Mouse (Mus musculus) brown adipose tissue, adult 24 weeks (tissue): ENCODE results near the gene Cactin. TPM values are rescaled to one million over a fixed set of nuclear protein-coding genes. Genes with fewer than 3 reads are reported as not detected.

ENCODE experiments used
- H3K27ac ChIP-seq: fragments of 200-500 bp; replicated peaks from 2 replicates; pipeline ENCODE4 v1.5.1; 2012; ENCODE audit warnings: low read depth, mild to moderate bottlenecking, low read length
- H3K4me1 ChIP-seq: fragments of 200-500 bp; 2 replicates; pipeline ENCODE4 v1.6.1; 2012; ENCODE audit warnings: low read length, mixed read lengths; ENCODE audit not compliant: control insufficient read depth, insufficient read depth, insufficient read length
- H3K4me3 ChIP-seq: fragments of 200-500 bp; 2 replicates; pipeline ENCODE4 v1.5.1; 2012; ENCODE audit warnings: low read depth, mild to moderate bottlenecking, low read length, moderate library complexity; ENCODE audit not compliant: insufficient read depth
- polyA plus RNA-seq: library from polyadenylated mRNA; stranded (reverse); fragments of >200 nt; gene quantifications from 2 replicates; pipeline ENCODE4 v1.2.4, GENCODE M21; 2012; ENCODE audit not compliant: missing spikeins, insufficient read depth, insufficient read length

Cactin gene
- polyA plus RNA-seq, 1 experiment: 8.4 TPM

DNA sequence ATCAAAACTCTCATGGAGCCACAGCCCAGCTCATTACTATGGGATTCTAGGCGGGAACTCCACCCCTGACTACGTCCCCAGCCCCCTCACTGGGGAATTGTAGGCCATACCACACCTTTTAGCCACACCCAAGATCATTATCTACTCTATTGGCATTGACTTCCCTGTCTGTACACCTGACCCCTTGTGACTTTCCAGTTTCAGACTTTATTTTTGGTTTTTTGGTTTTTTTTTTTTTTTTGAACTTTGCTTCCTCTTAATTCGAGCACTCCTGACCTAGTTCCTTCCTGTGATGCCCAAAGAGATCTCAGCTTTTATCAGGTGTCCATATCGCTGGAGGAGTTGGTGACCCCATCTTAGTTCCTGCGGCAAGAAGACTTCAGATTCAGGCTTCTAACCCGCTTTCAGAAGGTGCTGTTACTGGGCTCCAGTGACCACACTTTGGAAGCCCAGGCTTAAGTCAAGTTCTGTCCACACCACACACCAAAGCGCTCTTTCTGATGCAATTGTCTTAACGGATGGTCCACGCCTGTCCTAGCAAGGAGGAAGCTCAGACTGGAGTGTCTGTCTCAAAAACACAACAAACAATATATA lies 29.3 kb upstream of the Cactin start, which contains the start of gene Tjp3:
TSS of gene Tjp3 (minus strand) at position 71 of the 594 bp plus-strand sequence.
- H3K27ac ChIP-seq: no peak within 1 kb of the TSS
- H3K4me3 ChIP-seq: no peak within 1 kb of the TSS
- peaks cover 11% of the 10 kb centered on the region for H3K4me1 ChIP-seq

DNA sequence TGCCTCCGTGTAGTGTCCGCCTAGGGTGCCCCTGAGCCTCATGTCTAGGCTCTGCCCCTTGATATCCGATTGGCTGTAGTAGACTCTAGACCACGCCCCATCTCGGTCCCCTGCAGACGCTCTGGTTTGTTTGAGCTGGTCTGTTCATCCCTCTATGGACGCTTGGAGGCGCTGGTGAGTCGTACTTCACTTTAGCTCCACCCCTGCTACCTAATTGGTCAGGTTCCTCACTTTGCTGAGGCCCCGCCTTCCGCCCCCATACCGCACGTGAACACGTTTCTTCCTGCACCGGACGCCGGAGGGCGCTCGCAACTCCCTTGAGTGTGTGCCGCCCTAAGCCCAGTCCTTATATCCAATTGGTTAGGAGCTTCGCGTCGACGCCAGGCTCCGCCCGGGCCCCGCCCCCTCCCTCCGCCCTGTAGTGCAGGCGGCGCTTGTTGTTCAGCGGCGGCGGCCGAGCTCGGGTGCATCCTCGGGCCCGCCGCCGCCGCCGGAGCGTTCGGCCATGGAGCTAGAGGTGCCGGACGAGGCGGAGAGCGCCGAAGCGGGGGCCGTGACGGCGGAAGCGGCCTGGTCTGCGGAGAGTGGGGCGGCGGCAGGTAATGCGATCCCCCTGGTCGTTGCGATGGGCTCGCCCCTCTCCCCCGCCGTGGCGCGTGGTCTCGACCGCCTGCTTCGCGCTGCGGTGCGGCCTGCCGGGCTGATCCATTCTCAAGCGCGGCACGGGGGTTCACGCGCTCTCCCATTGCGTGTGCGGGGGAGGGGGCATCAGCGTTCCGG lies 28.2 kb upstream of the Cactin start, which contains the start of gene Pip5k1c:
TSS of gene Pip5k1c (plus strand) at position 410 of the 780 bp plus-strand sequence.
- Histone ChIP-seq H3K4me1 (peaks cover 15% of the 10 kb centered on the region), H3K4me3 (peak within 1 kb of the TSS; percentile 73), H3K27ac (peak within 1 kb of the TSS; percentile 36; the same call in 1 of the 2 replicates)

DNA sequence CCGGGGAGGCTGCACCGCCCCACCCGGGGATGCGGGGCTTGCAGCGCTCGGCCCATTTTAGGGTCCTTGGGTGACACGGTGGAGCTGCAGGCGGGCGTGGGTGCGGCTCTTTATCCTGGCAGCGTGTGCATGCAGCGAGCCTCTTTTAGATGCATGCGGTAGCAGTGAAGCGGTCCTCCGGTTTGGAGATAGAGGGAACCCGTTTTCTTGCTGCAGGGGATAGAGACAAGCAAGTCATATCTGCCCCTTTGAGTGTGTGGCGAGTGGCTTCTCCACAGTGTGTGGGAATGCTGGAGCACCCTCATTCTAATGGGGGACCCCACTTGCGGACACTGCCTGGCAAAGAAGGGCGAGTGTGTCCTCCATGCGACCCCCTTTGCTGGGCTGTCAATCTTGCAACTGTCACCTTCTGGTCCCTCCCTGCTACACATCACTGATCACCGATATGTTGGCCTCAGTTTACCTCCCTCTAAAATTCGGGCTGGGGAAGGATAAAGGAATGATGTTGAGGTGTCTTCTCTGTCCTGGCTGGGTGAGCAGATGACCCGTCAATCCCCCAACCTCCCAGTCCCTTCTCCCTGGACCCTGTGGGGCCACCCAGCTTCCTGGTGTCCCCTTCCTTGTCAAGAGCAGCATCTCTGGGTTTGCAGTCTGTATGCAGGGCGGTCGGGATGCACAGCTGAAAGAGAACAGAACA lies 27.4 kb upstream of the Cactin start:
- Histone ChIP-seq H3K27ac (no peak overlapping the region), H3K4me1 (peaks cover 21% of the 10 kb centered on the region), H3K4me3 (peak overlapping the region; percentile 73)

DNA sequence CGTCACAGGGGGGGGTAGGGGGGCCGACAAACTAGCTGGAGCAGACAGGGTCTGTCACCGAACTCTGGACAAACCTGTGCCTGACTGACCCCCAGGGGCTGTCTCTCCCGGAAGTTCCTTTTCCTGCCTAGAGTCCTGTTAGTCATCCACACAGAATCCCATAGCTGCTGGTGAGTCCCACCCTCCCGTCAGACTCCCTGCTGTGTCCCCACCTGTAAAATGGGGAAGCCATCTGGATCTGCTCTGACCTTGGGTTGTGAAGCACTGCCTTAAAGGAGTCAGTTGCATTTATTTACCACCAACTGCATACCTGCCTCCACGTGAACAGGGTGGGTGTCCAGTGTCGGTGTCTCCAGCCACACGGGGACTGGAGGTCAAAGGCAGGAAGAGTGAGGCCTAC lies 26.5 kb upstream of the Cactin start:
- peak overlapping the region; percentile 73 for H3K4me3 ChIP-seq
- peak overlapping the region; percentile 43 for H3K27ac ChIP-seq
- H3K4me1 ChIP-seq: peaks cover 26% of the 10 kb centered on the region

DNA sequence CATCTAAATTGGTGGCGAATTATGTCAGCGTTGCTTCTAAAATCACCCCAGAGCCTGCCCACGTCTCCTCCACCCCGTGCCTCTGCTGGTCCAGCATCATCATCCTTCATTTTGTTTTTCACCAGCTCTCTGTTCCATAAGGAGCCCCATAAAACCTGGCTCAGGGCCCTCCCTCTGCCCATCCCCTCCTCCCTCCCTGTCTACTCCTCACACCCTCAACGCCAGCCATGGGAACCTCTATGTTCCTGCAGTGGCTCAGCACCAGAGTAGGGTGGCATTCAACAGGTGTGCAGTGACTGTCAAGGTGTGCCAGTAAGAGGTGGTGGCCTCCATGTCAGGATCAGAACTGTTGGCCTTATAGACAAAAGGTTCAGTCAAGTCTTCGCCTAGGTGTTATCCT lies 25.7 kb upstream of the Cactin start:
- Histone ChIP-seq H3K4me3 (no peak overlapping the region), H3K27ac (peak overlapping the region; percentile 43; the same call in 1 of the 2 replicates), H3K4me1 (peaks cover 32% of the 10 kb centered on the region)

DNA sequence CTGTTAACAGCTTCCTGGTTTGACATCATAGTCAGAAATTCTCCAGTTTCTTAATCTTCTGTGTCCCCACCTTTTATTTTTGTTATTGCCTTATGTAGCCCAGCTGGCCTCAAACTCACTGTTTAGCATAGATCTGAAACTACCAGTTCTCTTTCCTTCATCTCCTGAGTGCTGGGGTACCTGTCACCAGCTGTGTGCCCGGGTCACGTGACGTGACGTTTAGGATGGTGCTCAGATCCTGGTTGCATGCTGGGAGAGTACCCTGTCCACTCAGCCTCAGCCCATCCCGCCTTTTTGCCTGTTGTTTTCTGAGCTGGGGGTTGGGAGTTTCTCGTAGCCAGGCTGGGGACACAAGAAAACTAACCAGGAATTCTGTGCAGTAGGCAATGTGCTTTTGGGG lies 23.7 kb upstream of the Cactin start:
- H3K27ac ChIP-seq: peak overlapping the region; percentile 99
- H3K4me1 ChIP-seq: peaks cover 42% of the 10 kb centered on the region
- H3K4me3 ChIP-seq: peak overlapping the region; percentile 56

DNA sequence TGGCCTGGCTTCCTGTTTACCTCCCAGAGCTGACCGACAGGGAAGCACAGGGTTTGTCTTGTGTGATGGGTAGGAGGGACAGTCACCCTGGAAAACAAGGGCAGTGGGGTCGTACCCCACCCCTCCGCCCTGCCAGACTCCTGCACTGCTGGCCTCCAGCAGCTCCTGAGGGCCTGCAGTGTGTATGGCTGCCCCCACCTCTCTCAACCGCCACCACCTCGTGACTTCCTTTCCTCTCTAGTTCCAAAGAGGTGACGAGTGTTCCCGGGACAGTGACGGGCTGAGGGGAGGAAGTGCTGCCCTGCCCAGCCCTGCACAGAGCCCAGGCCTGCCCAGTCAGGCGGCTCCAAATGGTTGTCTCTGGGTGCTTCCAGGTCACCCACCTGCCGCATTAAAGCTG lies 23.1 kb upstream of the Cactin start:
- Histone ChIP-seq H3K4me3 (peak overlapping the region; percentile 56), H3K4me1 (peaks cover 48% of the 10 kb centered on the region), H3K27ac (peak overlapping the region; percentile 99)

DNA sequence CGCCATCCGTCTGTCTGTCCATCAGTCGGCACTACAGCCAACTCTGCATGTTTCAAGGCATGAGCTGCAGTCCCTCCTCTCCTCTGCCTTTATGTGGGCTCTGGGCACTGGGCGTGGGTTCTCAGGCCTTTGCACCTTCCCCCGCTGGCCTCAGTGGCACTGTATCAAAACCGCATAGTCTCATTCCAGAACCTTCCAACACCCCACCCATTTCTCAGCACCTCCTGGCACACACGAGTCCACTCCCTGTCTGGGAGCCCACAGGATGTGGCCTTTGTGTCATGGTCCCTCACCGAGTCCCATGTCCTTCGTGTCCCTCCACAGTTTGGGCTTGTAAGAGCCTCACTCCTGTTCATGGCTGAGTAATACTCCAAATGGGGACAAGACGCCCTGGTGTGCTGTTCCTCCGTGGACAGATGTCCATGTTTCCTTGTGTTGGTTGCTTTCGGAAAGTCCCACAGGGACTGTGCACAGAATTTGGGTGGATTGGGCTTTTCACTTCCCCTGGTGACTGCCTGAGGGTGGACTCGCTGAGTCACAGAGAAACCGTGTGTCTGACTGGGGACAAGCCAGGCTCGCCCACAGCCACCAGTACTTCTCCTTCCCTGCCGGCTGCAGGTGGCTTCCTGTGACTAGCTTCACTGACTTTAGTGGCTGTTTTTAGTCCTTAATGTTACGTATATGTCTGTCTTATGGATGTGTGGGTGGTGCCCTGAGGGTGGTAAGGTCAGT lies 22.4 kb upstream of the Cactin start:
- Histone ChIP-seq H3K4me1 (peaks cover 54% of the 10 kb centered on the region), H3K27ac (peak overlapping the region; percentile 99), H3K4me3 (peak overlapping the region; percentile 56)

DNA sequence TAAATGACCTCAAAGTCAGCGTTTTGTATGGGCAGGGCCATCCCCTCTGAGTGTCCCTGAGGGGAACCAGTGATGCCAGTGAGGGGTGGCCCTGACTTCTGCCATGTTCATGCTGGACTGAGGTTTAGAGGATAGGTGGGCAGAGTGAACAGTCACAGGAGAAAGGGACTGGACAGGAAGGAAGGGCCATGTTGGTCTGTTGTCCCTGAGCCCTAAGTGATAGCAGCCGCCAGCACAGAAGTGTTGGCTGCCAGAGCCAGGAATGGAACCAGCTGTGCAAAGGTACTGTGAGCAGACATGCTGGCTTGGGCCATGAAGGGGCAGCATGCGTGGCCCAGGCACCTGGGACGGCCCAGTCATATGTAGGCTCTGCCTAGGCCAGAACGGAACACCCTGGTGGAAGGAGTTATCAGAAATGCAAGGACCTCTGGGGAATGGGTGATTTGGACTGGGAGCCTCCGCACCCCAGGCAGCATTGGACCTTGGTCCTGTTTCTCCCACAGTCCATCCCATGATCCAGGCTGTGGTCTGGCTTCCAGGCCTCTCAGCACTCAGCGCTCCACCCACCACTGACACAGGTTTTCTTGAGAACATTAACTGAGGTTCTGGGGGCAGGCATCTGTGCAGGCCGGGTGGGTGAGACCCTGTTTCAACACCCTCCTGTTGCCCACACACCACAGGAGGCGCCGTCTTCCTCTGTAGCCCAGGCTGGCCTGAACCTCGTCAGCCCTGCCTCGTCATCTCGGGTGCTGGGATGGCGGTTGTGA lies 21.1 kb upstream of the Cactin start:
- H3K4me1 ChIP-seq: peaks cover 51% of the 10 kb centered on the region
- H3K4me3 ChIP-seq: no peak overlapping the region
- peak overlapping the region; percentile 99 for H3K27ac ChIP-seq

DNA sequence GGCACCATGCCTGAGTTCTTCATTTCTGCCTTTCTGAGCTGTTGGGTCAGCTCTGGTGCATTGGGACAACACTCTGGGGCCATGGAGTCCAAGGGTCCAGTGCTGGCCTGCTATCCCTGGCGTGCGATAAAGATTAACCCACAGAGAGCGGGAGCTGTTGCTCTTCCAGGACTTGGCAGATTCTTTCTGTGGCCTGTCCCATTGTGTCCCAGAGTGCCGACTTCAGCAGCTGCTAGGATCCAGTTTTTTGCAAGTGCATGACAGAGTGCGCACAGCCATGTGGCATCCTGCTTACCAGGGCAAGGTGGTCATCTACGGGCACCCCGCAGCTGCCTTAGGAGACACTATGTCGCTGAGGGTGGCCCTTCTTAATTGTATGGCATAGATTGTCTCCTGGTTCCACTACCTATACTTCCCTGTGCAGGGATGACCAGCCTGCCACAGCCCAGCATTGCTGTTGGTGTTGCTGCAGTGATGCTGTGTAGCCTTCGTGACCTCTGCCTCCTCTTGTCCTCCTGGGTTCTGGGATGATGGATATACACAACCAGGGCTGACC lies 20.5 kb upstream of the Cactin start:
- no peak overlapping the region for H3K4me3 ChIP-seq
- peaks cover 47% of the 10 kb centered on the region for H3K4me1 ChIP-seq
- H3K27ac ChIP-seq: no peak overlapping the region

DNA sequence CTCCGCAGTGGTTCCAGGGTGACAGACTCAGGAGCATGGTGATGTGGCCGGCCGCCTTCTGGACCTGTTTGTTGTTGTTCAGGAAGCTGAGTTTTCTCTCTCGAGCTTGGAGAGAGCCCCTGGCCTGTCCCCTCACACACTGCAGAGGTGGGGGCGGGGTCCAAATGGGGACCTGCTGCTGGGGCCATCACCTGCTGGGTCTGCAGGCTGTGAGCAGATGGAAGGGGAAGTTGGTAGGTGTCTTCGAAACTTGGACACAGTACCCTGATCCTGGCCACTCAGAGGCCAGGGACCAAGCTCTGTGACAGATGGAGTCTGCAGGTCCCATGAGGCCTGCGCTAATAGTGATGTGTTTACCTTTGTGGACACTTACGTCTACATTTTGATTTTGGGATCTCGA lies 19.6 kb upstream of the Cactin start:
- Histone ChIP-seq H3K4me1 (peaks cover 45% of the 10 kb centered on the region), H3K27ac (no peak overlapping the region), H3K4me3 (no peak overlapping the region)

DNA sequence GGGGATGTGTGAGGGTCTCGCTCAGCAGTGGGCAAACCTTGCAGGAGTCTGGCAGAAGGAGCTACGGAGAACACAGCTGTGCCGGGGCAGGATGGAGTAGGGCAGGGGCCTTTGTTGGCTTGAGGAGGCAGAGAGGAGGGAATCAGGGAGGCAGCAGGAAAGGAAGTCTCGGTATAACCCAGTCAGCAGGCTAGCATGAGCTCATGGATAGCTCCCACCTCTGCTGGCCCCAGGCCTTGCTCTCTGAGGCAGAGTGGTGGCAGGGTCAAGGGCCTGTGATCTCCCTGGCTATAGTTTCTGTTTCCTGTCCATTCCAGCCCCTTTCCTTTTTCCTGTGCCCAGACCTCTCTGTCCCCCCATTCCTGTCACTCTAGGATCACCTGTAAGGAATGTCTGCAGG lies 18.6 kb upstream of the Cactin start:
- H3K4me1 ChIP-seq: peaks cover 44% of the 10 kb centered on the region
- peak overlapping the region; percentile 2; the same call in 1 of the 2 replicates for H3K27ac ChIP-seq
- H3K4me3 ChIP-seq: no peak overlapping the region

DNA sequence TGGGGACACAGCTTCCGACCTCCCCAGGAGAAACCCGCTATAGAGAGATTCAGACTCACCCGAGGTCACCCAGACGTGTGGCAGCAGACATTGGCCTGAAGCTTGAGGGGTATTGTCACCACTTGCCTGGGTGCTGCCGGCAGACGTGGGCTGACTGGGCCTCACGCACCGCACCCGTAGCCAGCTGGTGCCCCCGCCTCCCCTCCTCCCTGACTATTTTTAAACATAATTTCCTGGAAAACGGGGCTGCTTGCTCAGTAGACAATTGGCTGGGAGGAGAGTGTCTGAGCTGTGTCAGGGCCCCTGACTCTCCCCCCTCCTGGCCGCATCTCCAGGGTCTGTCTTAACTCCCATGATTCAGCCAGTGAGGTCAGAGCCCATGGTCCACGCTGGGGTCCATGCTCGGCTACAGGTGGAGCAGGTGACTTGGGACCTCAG lies 18.1 kb upstream of the Cactin start:
- Histone ChIP-seq H3K27ac (0 out of 2 replicates have a peak overlapping the region, but pooled peaks have one; percentile 14), H3K4me1 (peaks cover 41% of the 10 kb centered on the region), H3K4me3 (no peak overlapping the region)

DNA sequence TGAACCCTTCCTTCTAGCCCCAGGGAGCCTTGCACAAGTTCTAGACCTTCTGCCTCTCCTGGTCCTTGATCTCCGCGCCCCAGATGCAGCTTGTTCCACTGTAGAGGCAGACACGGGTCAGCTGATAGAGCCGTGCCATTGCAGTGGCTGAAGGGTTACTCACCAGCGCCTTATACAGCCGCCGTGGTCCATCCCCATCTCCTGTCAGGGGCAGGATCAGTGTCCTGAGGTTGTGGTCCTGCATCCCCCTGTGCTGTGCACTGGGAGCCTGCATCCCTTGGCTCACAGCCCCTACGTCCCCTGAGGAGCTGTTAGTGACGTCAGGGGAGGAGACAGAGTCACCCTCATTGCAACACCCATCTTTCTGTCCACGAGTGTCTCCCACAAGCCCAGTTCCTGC lies 17.6 kb upstream of the Cactin start:
- Histone ChIP-seq H3K4me3 (no peak overlapping the region), H3K4me1 (peaks cover 38% of the 10 kb centered on the region), H3K27ac (0 out of 2 replicates have a peak overlapping the region, but pooled peaks have one; percentile 16)
